Mouse (Mus musculus) ES-Bruce4 (cell line): ENCODE measurements around the gene Sox2. TPM values are rescaled to one million over a fixed set of nuclear protein-coding genes. Genes with fewer than 3 reads are reported as not detected.

Experiments used
- H3K27ac ChIP-seq: 2 replicates; pipeline ENCODE4 v1.5.1; 2012; ENCODE audit warnings: low read length, inconsistent platforms; ENCODE audit not compliant: insufficient read depth
- H3K27me3 ChIP-seq: 2 replicates; pipeline ENCODE4 v1.6.1; 2012; ENCODE audit warnings: mild to moderate bottlenecking, low read length, inconsistent platforms; ENCODE audit not compliant: control insufficient read depth, poor library complexity, insufficient read depth, severe bottlenecking
- H3K36me3 ChIP-seq: 2 replicates; pipeline ENCODE4 v1.6.1; 2012; ENCODE audit warnings: inconsistent platforms, mild to moderate bottlenecking, low read length, moderate library complexity; ENCODE audit not compliant: control insufficient read depth, poor library complexity, insufficient read depth, severe bottlenecking
- H3K4me1 ChIP-seq: one replicate; pipeline ENCODE4 v1.8.1; 2011; ENCODE audit warnings: low read length; ENCODE audit not compliant: control insufficient read depth, insufficient read depth
- H3K4me3 ChIP-seq: 2 replicates; pipeline ENCODE4 v1.5.1; 2011; ENCODE audit warnings: low read depth, mild to moderate bottlenecking, low read length
- H3K9ac ChIP-seq: 2 replicates; pipeline ENCODE4 v1.6.1; 2012; ENCODE audit warnings: low read depth, mild to moderate bottlenecking, inconsistent platforms; ENCODE audit not compliant: poor library complexity, severe bottlenecking
- H3K9me3 ChIP-seq: replicated peaks from 2 replicates; pipeline ENCODE4 v1.6.1; 2012; ENCODE audit warnings: mild to moderate bottlenecking, low read length, inconsistent platforms; ENCODE audit not compliant: control insufficient read depth, poor library complexity, insufficient read depth, severe bottlenecking
- CTCF ChIP-seq: IDR thresholded peaks from one replicate; pipeline ENCODE4 v1.8.1; 2011; ENCODE audit warnings: low read depth, low read length
- EP300 ChIP-seq: IDR thresholded peaks from 2 replicates; pipeline ENCODE4 v1.6.1; 2011; ENCODE audit warnings: low read depth, low read length; ENCODE audit not compliant: insufficient read depth
- POLR2A ChIP-seq: IDR thresholded peaks from one replicate; pipeline ENCODE4 v1.8.1; 2011; ENCODE audit warnings: low read length; ENCODE audit not compliant: insufficient read depth
- polyA plus RNA-seq: library from polyadenylated mRNA; stranded (reverse); fragments of >200 nt; gene quantifications from 2 replicates; pipeline ENCODE4 v1.2.4, GENCODE M21; 2011; ENCODE audit warnings: low read depth; ENCODE audit not compliant: missing spikeins, insufficient read depth, insufficient read length

Gene Sox2
- polyA plus RNA-seq, 1 experiment, result 407 TPM

- H3K27me3 ChIP-seq, result no peaks in the 10 kb centered on the region
- no peak for TF ChIP-seq POLR2A
- no peak for TF ChIP-seq EP300
- no peak for TF ChIP-seq CTCF
- H3K4me3 ChIP-seq, result no peak overlapping the region
- no peaks in the 10 kb centered on the region; the same call in 1 of the 2 replicates for H3K9me3 ChIP-seq
- no peaks in the 10 kb centered on the region for H3K36me3 ChIP-seq
- no peak overlapping the region for H3K27ac ChIP-seq
- H3K4me1 ChIP-seq, result no peaks in the 10 kb centered on the region
- no peak overlapping the region for H3K9ac ChIP-seq
Observed at GRCm38 (mm10) chr3:34624721-34625270, 25.4 kb upstream of the Sox2 start.

GRCm38 (mm10) chr3:34626521-34626920 is 23.7 kb upstream of the Sox2 start:
- Histone ChIP-seq H3K4me3 (no peak overlapping the region), H3K36me3 (no peaks in the 10 kb centered on the region), H3K9me3 (no peaks in the 10 kb centered on the region; the same call in 1 of the 2 replicates), H3K4me1 (no peaks in the 10 kb centered on the region), H3K27ac (no peak overlapping the region), H3K9ac (no peak overlapping the region), H3K27me3 (no peaks in the 10 kb centered on the region)
- TF ChIP-seq EP300, result no peak
- TF ChIP-seq CTCF, result no peak
- no peak for TF ChIP-seq POLR2A

- H3K4me1 ChIP-seq, result no peaks in the 10 kb centered on the region
- no peak overlapping the region for H3K9ac ChIP-seq
- no peaks in the 10 kb centered on the region; the same call in 1 of the 2 replicates for H3K9me3 ChIP-seq
- H3K36me3 ChIP-seq, result no peaks in the 10 kb centered on the region
- no peak overlapping the region for H3K27ac ChIP-seq
- no peak for TF ChIP-seq EP300
- no peak for TF ChIP-seq POLR2A
- TF ChIP-seq CTCF, result no peak
- H3K27me3 ChIP-seq, result no peaks in the 10 kb centered on the region
- no peak overlapping the region for H3K4me3 ChIP-seq
Observed at GRCm38 (mm10) chr3:34630031-34630430, 20.2 kb upstream of the Sox2 start.

- Histone ChIP-seq H3K27ac (no peak overlapping the region), H3K4me3 (no peak overlapping the region), H3K9me3 (no peaks in the 10 kb centered on the region; the same call in 1 of the 2 replicates), H3K4me1 (no peaks in the 10 kb centered on the region), H3K9ac (no peak overlapping the region), H3K27me3 (no peaks in the 10 kb centered on the region), H3K36me3 (no peaks in the 10 kb centered on the region)
- no peak for TF ChIP-seq POLR2A
- no peak for TF ChIP-seq CTCF
- no peak for TF ChIP-seq EP300
Observed at GRCm38 (mm10) chr3:34630736-34631135, 19.5 kb upstream of the Sox2 start.

- peaks cover 1% of the 10 kb centered on the region for H3K4me1 ChIP-seq
- TF ChIP-seq CTCF (peak; percentile 36), EP300 (no peak), POLR2A (no peak)
- no peaks in the 10 kb centered on the region for H3K36me3 ChIP-seq
- H3K4me3 ChIP-seq, result no peak overlapping the region
- no peak overlapping the region for H3K27ac ChIP-seq
- no peaks in the 10 kb centered on the region for H3K9me3 ChIP-seq
- no peak overlapping the region for H3K9ac ChIP-seq
- no peaks in the 10 kb centered on the region for H3K27me3 ChIP-seq
Observed at GRCm38 (mm10) chr3:34636958-34637357, 13.2 kb upstream of the Sox2 start.

- H3K9ac ChIP-seq, result no peak overlapping the region
- no peaks in the 10 kb centered on the region for H3K27me3 ChIP-seq
- TF ChIP-seq EP300 (no peak), CTCF (no peak), POLR2A (no peak)
- H3K4me3 ChIP-seq, result no peak overlapping the region
- no peak overlapping the region for H3K27ac ChIP-seq
- no peaks in the 10 kb centered on the region for H3K9me3 ChIP-seq
- peaks cover 1% of the 10 kb centered on the region for H3K4me1 ChIP-seq
- H3K36me3 ChIP-seq, result no peaks in the 10 kb centered on the region
Observed at GRCm38 (mm10) chr3:34637481-34637880, 12.7 kb upstream of the Sox2 start.
